Mouse (Mus musculus) monocyte, adult 2 months (primary cell): ENCODE data around the gene Prkca.

Source experiments
- DNase-seq, 2 experiments: peaks; one replicate each; pipeline ENCODE4 v3.0.0; 2022; ENCODE audit warnings: low spot score in 2 of 2, low read depth in 1 of 2

The Prkca gene

DNA sequence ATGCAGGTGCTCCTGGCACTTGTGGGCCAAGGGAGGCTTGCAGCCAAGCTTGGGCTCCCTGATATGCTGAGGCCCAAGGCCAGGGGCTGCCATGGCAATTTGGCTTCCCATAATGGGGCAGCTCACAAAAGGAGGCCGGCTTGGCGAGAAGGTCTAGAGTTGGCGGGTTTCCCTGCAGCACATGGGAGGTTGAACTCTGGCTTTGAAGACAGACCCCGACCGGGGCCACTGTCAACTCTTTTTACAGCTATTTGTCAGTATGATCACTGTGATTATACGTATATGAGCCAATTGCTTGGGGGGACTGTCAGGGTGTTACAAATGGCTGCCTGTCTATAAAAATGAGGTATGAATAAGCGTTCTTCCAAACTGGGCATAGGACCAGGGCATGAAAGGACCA lies 378.3 kb downstream of the Prkca start:
- no peak for DNase-seq

DNA sequence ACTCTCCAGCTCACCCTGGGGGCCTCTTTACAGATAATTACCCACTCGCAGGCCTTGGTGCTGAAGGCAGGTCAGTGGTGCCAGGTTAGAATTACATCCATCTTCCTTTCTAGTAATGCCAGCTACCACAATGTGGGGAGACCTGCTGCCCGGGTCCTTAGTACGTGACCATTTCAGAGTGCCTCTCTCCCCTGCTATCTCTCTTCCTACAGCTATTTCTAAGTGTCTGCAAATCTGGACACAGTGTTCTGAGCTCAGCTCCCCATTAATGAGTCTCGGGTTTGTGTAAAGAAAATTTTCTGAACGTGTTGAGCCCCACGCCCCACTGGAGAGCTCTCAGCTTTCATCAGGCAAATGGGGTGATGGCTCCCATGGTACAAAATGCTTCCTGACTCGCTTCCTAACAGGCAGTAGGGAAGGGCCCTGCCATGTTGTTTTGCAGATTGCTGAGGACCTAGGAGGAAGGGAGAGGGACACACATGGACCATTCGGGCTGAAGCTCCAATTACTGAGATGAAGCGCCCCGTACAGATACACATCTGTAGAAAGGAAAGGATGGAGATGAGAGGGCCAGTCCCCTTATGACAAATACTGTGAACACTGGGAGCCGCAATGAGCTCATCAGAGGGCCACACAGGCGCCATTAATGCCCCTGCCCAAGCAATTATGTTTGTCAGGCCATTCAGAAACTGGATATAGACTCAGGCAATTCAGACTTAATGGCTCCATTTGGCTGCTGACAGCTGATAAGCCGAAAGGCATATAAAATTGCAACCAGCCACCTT lies 386.0 kb downstream of the Prkca start:
- no peak for DNase-seq

GRCm38 (mm10) chr11:107955191-107956062 lies 388.3 kb downstream of the Prkca start:
- DNase-seq = no peak

DNA sequence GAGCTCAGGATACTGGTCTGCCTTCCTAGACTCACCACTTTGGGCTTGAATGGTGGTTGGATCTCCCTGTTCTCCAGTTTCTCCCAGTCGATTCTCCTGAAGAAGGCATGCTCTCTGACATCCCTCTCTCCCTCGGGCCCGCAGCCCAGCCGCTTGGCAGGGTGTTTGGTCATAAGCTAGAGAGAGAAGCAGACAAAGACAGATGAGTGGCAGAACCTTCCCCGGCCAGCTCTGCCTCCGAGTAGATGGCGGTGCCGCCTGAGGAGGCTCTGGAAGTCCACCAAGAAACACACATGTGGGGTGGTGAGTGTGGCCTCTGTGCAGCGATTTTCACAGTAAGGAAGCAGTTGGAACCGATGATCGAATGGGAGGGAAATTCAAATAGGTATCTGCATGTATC lies 392.3 kb downstream of the Prkca start:
- DNase-seq = no peak

GRCm38 (mm10) chr11:107950658-107951057 lies 393.1 kb downstream of the Prkca start:
- DNase-seq = no peak

DNA sequence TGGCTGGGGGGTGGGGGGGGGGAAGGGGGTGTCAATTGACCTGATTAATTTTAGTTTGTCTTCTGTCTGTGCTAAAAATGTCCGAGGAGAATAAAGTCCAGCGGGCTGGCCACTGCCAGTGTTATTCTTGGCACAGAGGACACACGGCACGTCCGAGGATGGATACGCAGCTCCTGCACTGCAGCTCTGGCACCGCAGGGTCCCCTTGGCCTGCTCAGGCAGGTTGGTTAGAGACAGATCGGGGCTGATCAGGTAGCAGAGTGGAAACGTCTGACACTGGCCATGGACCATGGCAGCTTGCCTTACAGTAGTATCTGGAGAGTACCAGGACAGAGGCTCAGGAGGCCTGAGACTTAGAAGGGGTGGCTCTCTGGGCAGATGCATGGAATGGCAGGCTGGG lies 393.5 kb downstream of the Prkca start:
- DNase-seq = no peak

- no peak for DNase-seq
Measured at GRCm38 (mm10) chr11:107947951-107948350, 395.8 kb downstream of the Prkca start.

DNA sequence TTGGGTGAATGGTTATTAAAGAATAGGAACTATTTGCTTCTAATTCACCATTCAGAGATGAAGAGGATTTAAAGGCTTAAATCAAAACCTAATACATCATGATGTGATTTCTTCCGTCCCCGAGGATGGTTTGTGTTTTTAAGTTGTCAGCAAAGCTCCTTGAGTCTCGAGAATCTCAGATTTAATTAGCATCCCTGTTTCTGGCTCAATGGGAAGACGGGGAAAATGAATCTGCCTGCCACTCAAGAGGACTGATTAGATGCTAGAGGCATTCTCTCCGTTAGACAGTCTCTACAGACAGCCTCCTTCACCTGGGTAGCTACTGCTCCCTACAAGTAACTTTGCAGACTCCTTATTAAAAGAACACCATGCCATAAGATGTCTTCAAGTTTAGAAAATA lies 396.9 kb downstream of the Prkca start:
- no peak for DNase-seq

GRCm38 (mm10) chr11:107936929-107937328 lies 406.8 kb downstream of the Prkca start:
- DNase-seq = no peak

DNA sequence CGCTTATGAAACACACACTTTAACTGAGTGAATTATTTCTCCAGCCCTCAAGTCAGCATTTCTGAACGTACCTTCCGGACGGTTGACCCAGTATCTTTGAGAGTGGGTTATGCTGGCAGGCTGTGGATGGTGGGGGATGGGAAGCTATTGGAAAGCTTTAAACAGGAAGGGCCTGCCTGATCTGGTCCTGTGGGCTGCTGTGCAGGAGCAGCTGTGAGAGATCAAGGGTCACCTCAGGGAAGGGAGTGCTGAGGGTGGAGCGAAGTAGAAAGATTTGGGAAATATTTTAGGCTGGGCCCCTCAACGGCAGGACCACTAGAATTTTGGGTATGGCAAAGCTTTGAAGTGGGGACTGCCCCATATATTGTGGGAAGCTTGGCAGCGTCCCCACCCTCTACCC lies 412.0 kb downstream of the Prkca start:
- DNase-seq = no peak

DNA sequence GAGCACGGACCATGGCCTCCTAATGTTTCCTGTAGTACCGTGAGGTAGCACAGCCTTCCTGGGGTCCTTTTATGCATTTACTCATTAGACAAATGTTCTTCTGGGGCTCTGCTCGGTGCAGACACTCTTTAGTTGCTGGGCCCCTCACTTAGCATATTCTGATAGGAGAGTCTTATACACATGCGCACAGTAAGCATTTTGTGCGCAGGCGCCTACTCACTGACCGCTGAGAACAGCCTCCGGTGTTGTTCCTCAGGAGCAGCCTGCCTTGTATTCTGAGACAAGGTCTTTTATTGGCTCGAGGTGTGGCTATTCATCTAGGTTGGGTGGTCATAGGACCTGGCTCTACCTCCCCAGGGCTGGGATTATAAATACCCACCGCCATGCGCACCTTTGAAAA lies 412.4 kb downstream of the Prkca start:
- DNase-seq = no peak

- DNase-seq = no peak
Measured at GRCm38 (mm10) chr11:107929712-107930111, 414.0 kb downstream of the Prkca start.

DNA sequence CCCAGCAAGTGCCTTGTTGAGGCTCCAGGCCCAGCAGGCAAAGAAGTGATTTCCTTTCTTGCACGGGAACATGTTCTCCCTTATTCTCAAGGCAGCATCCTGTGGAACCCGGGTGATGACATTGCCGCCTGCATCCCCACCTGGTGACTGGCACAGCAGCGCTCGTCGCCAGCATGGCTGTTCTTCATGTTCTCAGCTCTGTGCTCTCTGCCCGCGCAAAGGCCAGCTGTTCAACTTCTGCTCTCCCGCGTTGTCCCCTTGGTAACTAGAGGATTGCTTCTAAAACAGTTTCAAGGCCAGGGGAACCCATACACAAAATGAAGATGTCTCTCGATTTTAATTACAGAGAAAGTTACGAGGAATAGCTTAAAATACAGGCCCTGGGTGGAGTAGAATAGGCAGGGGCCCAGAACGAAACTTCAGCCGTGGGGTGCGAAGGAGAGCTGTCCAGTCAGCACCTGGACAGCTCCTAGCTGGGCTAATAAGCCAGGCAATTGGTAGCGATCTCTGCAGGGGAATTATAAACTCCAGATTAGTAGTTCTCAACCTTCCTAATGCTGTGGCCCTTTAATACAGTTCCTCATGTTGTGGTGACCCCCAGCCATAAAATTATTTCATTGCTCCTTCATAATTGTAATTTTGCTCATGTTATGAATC lies 423.7 kb downstream of the Prkca start:
- DNase-seq = no peak

GRCm38 (mm10) chr11:107917721-107918235 lies 425.9 kb downstream of the Prkca start:
- no peak for DNase-seq

DNA sequence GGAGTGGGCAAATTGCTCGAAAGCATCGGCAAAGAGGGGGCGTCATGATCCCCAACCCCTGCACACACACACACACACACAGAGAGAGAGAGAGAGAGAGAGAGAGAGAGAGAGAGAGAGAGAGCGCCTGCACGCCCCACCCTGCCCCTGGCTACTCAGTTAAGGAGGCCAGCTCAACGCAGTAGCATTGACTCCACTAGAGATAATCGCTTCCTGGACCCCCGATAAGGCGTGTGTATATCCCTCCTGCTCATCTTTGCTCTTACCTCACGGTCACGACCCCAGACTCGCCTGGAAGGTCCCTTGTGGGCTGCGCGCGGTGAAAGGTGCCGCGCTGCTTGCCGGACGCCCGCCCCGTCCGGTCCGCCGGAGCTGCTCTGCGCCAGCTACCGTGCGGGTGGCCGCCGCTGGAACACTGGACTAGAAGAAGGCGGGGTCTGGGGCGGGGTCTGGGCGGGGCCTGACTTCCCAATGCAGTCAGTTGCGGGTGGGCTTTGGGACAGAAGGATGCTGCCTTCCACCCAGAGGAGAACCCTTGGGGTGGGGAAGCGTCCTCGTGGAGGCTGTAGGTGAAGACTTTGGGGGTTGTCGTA lies 429.0 kb downstream of the Prkca start, which contains the start of gene Cacng5:
TSS of gene Cacng5 (minus strand) at position 422 of the 593 bp plus-strand sequence.
- no peak for DNase-seq

DNA sequence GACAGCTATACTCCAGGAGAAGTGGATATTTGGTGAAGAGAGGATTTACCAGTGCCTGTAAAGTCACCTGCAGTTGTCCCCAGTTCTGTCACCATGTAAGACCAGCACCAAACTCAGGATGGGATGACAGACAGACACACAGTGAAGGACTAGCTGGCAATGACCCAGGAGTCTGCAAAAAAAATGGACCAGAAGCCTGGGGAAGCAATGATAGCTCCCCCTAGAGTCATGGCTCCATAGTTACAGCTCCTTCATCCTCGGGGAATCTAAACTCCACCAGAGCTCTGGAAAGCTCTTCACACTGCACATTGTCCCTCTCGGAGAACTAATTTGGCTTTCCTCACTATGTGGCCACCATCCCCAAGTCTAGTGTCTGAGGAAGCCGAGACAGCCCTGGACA lies 430.4 kb downstream of the Prkca start:
- DNase-seq = no peak

DNA sequence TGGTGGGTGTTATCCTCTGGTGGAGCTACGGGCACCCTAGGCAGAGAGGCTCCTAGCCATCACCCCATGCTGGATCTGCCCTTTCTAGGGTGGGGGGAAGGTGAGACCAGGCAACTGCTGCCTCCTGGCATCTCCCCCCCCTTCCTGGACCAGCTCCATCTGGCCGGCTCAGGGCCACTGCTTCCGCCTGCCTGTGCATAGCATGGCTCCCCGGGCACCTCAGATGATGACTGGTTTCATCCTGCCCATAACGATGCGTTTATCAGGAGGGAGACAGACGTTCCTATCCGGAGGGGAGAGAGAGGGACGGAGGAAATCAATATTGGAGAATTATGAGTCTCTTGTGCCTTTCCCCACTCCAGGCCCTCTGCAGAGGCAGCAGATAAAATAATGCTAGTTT lies 438.4 kb downstream of the Prkca start:
- no peak for DNase-seq

DNA sequence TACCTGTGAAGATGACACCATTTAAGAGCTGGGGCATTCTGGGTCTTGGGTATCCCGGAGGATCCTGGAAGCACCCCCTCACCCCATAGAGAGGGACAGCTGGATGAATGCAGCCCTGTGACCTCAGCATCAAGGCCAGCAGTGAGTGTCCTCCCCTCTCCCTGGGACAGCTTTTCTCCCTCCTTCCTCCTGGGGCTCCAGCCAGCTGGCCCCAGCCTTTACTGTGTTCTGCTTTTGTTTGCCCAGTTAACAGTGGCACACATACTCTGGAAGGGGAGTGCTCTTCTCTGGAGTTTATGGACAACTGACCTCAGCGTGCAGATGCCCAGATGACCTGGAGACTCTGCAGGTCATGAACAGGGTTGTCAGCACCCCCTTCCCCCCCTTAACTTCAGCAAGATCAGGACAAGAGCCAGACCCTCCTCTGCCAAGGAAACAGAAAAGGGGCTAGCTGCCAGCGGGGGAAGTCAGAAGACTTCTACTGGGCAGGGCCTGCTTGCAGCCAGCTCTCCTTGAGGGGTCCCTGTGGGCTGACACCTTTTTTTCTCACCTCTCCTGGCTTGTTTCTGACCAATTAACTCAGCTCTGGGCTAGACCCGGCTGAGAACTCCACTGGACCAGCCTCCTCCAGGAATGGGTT lies 439.6 kb downstream of the Prkca start:
- no peak for DNase-seq

GRCm38 (mm10) chr11:107900470-107900869 lies 443.3 kb downstream of the Prkca start:
- no peak for DNase-seq

DNA sequence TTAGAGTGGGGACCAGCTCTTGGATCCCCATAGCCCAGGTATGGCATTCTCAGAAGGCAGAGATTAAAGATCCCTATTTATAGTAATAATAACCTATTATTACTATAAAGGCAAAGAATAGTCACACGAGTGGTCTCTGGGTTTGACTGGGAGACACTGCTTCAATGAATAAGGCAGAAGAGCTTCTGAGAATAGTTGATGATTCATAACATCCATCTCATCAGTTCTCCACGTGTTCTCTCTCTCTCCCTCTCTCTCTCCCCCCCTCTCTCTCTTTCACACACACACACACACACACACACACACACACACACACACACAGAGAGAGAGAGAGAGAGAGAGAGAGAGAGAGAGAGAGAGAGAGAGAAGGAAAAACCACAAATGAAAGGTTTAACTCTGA lies 445.0 kb downstream of the Prkca start:
- DNase-seq = no peak

GRCm38 (mm10) chr11:107895635-107896034 lies 448.1 kb downstream of the Prkca start:
- no peak for DNase-seq
